Mouse (Mus musculus) erythroblast, embryonic 14.5 days (primary cell): ENCODE results near the gene Acvr1.

Experiments
- GATA1 ChIP-seq: IDR thresholded peaks from 2 replicates; pipeline ENCODE4 v1.6.1; 2012; ENCODE audit warnings: low read length, inconsistent platforms, mixed read lengths
- TAL1 ChIP-seq: IDR thresholded peaks from 3 replicates; pipeline ENCODE4 v1.6.1; 2012; ENCODE audit warnings: low read length, inconsistent platforms, mixed read lengths

GRCm38 (mm10) chr2:58435507-58435906 lies 131.4 kb downstream of the Acvr1 start:
- TF ChIP-seq GATA1 = no peak
- no peak for TF ChIP-seq TAL1
